Mouse (Mus musculus): Measurements from ENCODE around the gene Alk.

- no peak for TF ChIP-seq CTCF (IDR thresholded peaks at IDR 0.05; ENCODE audit: low read depth, low read length)
- no peak for TF ChIP-seq GATA1 (IDR thresholded peaks at IDR 0.05; ENCODE audit: borderline replicate concordance, low read length)
- TF ChIP-seq TAL1 (conservative IDR thresholded peaks at IDR 0.05; ENCODE audit: low read depth, low read length), result no peak
Measured at GRCm38 (mm10) chr17:72563423-72563822, 41.0 kb downstream of the Alk start.

All from G1E (cell line).